Mouse (Mus musculus): Measurements from ENCODE around the gene Olfr62. TPM values are rescaled to one million over a fixed set of nuclear protein-coding genes. Genes with fewer than 3 reads are reported as not detected.

Olfr62 gene
- not detected for polyA plus RNA-seq (2014; fragmentation: Illumina TruSeq; extraction: RNeasy Lipid Tissue Mini Kit (QIAGEN cat#74804); ENCODE audit: low read depth, low replicate concordance)

GRCm38 (mm10) chr4:118658652-118659051, at the start of gene Olfr62:
TSS of gene Olfr62 (plus strand) at chr4:118658952.

GRCm38 (mm10) chr4:118620279-118620966, 38.3 kb upstream of the Olfr62 start, which contains the start of the genes Cfap57 and Ebna1bp2:
TSS of gene Cfap57 (minus strand) at chr4:118620777.
TSS of gene Ebna1bp2 (plus strand) at chr4:118620799.

GRCm38 (mm10) chr4:118692412-118692973, 33.7 kb downstream of the Olfr62 start, which contains the start of gene Olfr1342:
TSS of gene Olfr1342 (minus strand) at chr4:118692756.

DNA sequence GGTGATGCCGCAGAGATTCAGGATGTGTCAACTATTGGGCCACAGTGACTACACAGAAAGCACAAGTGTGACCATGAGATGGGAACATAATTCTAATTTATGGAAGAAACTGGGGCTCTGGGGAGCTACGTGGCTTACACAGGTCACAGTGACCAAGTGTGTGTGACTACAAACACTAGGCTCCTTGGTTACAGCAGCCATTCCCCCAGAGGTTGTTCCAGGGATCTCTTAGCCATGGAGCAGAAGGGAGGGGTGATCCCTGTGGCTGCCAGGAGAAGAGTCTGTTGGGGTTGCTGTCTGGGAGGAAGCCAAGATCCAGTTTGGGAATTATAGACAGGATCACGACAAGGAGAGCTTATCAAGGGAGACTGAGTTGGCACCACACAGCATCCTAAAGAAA, 44.5 kb downstream of the Olfr62 start, which contains the start of gene Olfr1341:
Gene Olfr1341, plus strand, starts transcription at position 301 of the 400 bp plus-strand sequence.

Other genes starting within 250 kb of the Olfr62 start
- 2.6 TPM for gene Szt2, start 249.7 kb upstream of the Olfr62 start, polyA plus RNA-seq (2014; fragmentation: Illumina TruSeq; extraction: RNeasy Lipid Tissue Mini Kit (QIAGEN cat#74804); ENCODE audit: low read depth, low replicate concordance)
- 52.9 TPM for gene Med8, start 249.6 kb upstream of the Olfr62 start, polyA plus RNA-seq (2014; fragmentation: Illumina TruSeq; extraction: RNeasy Lipid Tissue Mini Kit (QIAGEN cat#74804); ENCODE audit: low read depth, low replicate concordance)
- gene Elovl1, start 230.9 kb upstream of the Olfr62 start, polyA plus RNA-seq (2014; fragmentation: Illumina TruSeq; extraction: RNeasy Lipid Tissue Mini Kit (QIAGEN cat#74804); ENCODE audit: low read depth, low replicate concordance), result 33.0 TPM
- gene Cdc20, start 221.6 kb upstream of the Olfr62 start, polyA plus RNA-seq (2014; fragmentation: Illumina TruSeq; extraction: RNeasy Lipid Tissue Mini Kit (QIAGEN cat#74804); ENCODE audit: low read depth, low replicate concordance), result 0.88 TPM
- not detected for gene Mpl, start 201.4 kb upstream of the Olfr62 start, polyA plus RNA-seq (2014; fragmentation: Illumina TruSeq; extraction: RNeasy Lipid Tissue Mini Kit (QIAGEN cat#74804); ENCODE audit: low read depth, low replicate concordance)
- 0.60 TPM for gene Tie1, start 168.9 kb upstream of the Olfr62 start, polyA plus RNA-seq (2014; fragmentation: Illumina TruSeq; extraction: RNeasy Lipid Tissue Mini Kit (QIAGEN cat#74804); ENCODE audit: low read depth, low replicate concordance)
- gene 2610528J11Rik, start 132.0 kb upstream of the Olfr62 start, polyA plus RNA-seq (2014; fragmentation: Illumina TruSeq; extraction: RNeasy Lipid Tissue Mini Kit (QIAGEN cat#74804); ENCODE audit: low read depth, low replicate concordance), result 17.1 TPM
- gene Tmem125, start 114.9 kb upstream of the Olfr62 start, polyA plus RNA-seq (2014; fragmentation: Illumina TruSeq; extraction: RNeasy Lipid Tissue Mini Kit (QIAGEN cat#74804); ENCODE audit: low read depth, low replicate concordance), result 3.1 TPM
- not detected for gene Cfap57, start 38.2 kb upstream of the Olfr62 start, polyA plus RNA-seq (2014; fragmentation: Illumina TruSeq; extraction: RNeasy Lipid Tissue Mini Kit (QIAGEN cat#74804); ENCODE audit: low read depth, low replicate concordance)
- gene Ebna1bp2, start 38.2 kb upstream of the Olfr62 start, polyA plus RNA-seq (2014; fragmentation: Illumina TruSeq; extraction: RNeasy Lipid Tissue Mini Kit (QIAGEN cat#74804); ENCODE audit: low read depth, low replicate concordance), result 20.9 TPM
- not detected for gene Olfr1342, start 33.8 kb downstream of the Olfr62 start, polyA plus RNA-seq (2014; fragmentation: Illumina TruSeq; extraction: RNeasy Lipid Tissue Mini Kit (QIAGEN cat#74804); ENCODE audit: low read depth, low replicate concordance)
- gene Olfr1341, start 44.6 kb downstream of the Olfr62 start, polyA plus RNA-seq (2014; fragmentation: Illumina TruSeq; extraction: RNeasy Lipid Tissue Mini Kit (QIAGEN cat#74804); ENCODE audit: low read depth, low replicate concordance), result not detected
- not detected for gene Olfr1340, start 61.2 kb downstream of the Olfr62 start, polyA plus RNA-seq (2014; fragmentation: Illumina TruSeq; extraction: RNeasy Lipid Tissue Mini Kit (QIAGEN cat#74804); ENCODE audit: low read depth, low replicate concordance)
- gene Olfr1339, start 73.2 kb downstream of the Olfr62 start, polyA plus RNA-seq (2014; fragmentation: Illumina TruSeq; extraction: RNeasy Lipid Tissue Mini Kit (QIAGEN cat#74804); ENCODE audit: low read depth, low replicate concordance), result not detected
- gene Olfr1338, start 99.8 kb downstream of the Olfr62 start, polyA plus RNA-seq (2014; fragmentation: Illumina TruSeq; extraction: RNeasy Lipid Tissue Mini Kit (QIAGEN cat#74804); ENCODE audit: low read depth, low replicate concordance), result not detected
- gene Olfr1337, start 123.6 kb downstream of the Olfr62 start, polyA plus RNA-seq (2014; fragmentation: Illumina TruSeq; extraction: RNeasy Lipid Tissue Mini Kit (QIAGEN cat#74804); ENCODE audit: low read depth, low replicate concordance), result not detected
- gene Olfr1335, start 151.0 kb downstream of the Olfr62 start, polyA plus RNA-seq (2014; fragmentation: Illumina TruSeq; extraction: RNeasy Lipid Tissue Mini Kit (QIAGEN cat#74804); ENCODE audit: low read depth, low replicate concordance), result not detected
- gene Olfr1333, start 177.3 kb downstream of the Olfr62 start, polyA plus RNA-seq (2014; fragmentation: Illumina TruSeq; extraction: RNeasy Lipid Tissue Mini Kit (QIAGEN cat#74804); ENCODE audit: low read depth, low replicate concordance), result not detected
- not detected for gene Olfr1331, start 205.7 kb downstream of the Olfr62 start, polyA plus RNA-seq (2014; fragmentation: Illumina TruSeq; extraction: RNeasy Lipid Tissue Mini Kit (QIAGEN cat#74804); ENCODE audit: low read depth, low replicate concordance)
- not detected for gene Olfr1330, start 229.6 kb downstream of the Olfr62 start, polyA plus RNA-seq (2014; fragmentation: Illumina TruSeq; extraction: RNeasy Lipid Tissue Mini Kit (QIAGEN cat#74804); ENCODE audit: low read depth, low replicate concordance)